Mouse (Mus musculus) mature B cell (primary cell): Measurements from ENCODE around the gene Shmt1.

Source experiments
- in situ Hi-C: fragments of 300-500 bp; cut with MboI; formaldehyde crosslinking; loops from 2 replicates; pipeline ENCODE4 v1.14.3; 2019

Shmt1 gene

DNA sequence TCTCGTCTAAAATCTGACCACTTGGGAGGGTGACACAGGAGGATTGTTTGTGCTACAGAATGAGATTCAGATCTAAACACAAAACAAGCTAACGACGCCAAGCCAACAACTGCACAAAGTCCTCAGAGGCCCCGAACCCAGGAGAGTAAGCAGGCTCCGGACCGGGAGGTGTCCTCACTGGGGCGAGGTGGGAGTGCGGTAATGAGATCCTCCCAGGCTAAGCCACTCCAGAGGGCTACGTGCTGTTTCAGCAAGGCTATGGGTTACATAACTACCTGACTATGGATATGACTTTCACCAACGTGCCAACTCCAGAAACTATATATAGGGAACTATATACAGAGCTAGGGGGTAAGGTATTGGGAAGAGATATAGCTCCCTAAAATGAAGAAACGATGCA, 15.2 kb downstream of the Shmt1 start:
- in situ Hi-C loops = no loop called here

DNA sequence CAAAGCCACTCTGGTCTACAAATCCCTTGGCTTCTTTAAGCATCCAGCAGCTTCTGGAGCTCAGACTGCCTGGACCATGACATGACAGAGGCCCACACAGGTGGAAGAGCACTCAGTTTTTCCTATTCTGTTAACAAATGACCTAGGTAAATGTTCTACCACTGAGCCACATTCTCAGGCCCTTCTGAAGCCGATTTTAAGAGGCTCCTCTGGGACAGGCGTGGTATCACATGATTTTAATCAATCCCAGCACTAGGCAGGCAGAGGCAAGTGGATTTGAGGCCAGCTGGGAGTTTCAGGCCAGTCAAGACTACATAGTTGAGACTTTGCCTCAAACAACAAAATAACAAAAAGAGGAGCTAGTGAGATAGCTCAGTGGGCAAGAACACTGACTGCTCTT, 21.0 kb downstream of the Shmt1 start:
- in situ Hi-C loops = no loop called here

DNA sequence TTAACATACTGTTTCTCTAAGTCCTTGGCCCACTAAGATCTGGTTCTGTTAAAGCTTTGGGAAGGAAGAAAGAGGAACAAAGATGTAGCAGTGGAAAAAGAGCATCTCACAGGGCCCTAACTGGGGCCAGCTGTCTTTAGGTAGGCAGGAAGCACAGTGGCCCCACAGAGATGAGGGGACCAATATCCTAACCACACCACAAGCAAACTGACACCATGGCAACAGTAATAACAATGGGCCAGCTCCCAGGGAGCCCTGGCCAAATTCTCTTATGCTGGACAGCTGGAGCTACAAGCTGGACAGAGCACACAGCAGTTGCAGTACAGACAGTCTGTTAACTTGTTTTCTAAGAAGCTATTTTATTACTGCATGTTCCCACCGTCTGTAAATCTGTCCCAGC, 23.9 kb downstream of the Shmt1 start:
- in situ Hi-C loops = no loop called here

DNA sequence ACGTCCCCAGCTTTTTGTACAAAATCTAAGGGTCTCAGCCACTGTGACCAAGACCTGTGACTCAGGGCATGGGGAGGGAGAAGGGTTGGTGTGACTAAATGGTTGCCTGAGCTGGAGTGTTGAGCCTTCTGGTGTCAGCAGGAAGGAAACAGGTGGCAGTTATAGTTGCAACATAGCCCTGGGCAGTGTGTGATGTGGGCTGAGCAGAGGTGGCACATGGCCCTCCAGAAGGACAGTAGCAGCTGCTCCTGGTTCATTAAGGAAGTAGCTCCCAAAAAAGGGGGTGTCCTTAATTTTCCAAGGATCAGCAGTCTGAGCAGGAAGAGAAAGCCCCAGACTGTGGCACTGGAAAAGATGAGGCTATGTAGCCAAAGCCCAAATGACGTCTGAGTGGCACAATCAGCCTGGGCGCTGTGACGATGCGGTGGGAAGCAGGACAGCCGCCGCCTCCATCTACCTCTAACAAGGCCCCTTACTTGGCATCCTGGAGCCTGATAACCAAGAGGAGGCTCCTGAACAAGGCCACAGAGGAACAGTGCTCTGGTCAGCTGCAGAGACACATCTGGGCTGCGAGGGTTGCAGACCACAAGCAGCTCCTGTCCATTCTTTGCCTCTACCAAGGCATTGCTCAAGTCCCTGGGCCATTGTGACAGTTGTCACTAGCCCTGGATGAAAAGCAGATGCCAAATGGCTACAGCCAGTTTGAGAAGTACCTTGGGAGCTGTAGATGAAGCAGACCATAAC, 27.2 kb downstream of the Shmt1 start:
- in situ Hi-C loops = no loop called here

DNA sequence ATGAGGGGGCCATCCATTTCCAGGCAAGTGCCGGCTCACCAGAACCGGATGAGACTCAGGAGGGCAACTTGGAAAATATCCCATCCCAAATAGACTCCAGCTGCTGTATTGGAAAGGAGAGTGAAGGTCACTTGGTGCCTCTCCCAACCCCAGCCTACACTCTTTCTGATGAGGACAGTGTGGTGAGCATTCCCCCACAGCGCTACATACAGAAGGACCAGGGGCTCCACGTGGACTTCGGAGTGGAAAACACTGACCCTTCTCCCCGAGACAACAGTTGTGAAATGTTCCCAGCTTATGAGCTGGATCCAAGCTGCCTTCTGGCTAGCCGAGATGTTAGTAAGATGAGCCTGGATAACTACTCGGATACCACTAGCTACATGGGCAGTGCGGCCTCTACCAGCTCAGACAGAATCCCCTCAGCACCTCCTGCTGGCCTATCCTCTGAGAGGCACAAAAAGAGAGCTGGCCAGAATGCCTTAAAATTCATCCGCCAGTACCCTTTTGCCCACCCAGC, 31.8 kb downstream of the Shmt1 start:
- in situ Hi-C loops = no loop called here

DNA sequence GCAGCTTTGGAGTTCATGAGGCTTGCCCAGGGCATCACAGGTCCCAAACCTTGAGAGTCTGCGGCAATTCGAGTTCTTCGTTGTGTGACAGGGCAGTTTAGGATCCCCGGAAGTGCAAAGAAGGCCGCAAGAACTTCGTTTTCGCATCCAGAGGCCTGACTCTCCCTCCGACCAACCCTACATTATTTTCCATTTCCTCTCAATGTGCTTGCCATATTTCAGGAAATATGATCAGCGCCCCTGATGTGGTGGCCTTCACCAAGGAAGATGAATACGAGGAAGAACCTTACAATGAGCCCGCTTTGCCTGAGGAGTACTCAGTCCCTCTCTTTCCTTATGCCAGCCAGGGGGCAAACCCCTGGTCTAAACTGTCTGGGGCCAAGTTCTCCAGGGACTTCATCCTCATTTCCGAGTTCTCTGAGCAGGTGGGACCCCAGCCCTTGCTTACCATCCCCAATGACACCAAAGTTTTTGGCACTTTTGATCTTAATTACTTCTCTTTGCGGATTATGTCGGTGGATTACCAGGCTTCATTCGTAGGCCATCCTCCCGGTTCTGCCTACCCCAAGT, 33.6 kb downstream of the Shmt1 start:
- in situ Hi-C loops = no loop called here

DNA sequence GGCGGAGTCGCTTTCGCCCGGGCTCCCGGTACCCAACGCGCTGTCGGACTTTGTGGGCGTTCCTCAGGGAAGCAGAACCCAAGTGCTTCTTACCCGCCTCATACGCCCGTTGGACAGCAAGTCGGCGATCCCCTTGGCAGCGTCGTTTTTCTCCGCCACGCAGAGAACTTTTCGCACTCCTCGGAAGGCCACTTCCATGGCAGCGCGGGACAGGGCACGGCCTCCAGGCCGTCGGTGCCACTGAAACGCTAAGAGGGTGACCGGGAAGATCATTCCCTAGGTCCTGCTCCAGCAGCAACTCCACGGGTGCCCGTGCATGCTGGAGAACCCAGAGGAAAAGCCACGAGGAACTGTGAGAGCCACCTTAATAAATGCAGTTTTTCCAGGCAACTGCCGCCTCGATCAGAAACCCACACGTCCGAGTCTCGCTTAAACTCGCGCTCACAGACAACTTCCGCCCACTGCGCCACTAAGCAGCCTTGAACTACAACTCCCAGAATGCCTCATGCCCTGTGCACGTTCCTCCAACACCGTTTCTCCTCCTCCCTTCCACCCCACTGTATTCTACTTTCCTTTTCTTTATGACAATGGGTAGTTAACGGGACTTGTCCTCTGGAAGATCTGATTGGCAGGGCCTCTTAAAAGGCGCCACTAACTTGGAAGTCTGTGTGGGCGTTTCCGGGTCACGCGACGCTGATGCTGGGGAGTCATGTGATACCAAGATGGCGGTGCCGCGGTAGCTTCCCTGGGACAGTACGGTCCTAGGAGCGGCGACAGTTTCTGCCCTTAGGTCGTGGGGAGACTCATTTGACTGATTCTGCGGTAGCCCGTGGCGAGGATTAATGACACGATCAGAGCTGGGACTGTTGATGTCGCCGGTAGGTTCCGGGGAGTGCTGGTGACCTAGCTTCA, 34.4 kb downstream of the Shmt1 start, which contains the start of the genes Top3a and Smcr8:
Top3a (minus strand) TSS at position 537 of the 912 bp plus-strand sequence.
Smcr8 (plus strand) TSS at position 696 of the 912 bp plus-strand sequence.
- in situ Hi-C loops = no loop called here

DNA sequence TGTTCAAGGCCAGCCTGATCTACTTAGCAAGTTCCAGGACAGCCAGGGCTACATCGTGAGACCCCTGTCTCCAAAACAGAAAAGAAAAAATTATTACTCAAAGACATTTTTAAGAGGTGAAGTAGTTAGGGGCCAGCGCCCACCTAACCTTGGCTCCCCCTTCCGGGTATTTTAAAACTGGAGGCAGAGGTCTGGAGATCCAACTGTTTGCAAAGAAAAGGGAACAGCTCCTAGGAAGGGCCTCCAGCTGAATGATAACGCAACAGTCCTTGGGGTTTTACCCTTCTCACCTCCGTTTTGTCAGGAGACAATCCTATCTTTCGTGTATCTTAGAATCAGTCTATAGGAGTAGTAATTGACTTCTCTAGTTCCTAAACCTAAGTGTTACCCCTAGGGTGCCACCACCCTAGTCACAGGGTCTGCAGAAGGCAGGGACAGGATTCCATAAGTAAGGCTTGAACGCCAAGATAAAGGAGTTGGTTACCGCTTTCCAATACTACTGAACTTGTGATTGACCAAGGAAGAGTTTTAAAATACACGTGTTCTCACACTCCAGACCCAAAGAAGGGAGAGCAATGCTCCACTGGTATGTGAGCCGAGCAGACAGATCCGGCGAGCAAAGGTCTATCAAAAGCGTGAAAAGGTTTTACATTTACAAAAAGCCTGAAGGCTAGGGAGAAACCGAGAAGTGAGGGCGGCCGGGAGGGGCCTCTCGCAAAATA, 35.2 kb downstream of the Shmt1 start:
- in situ Hi-C loops = no loop called here

DNA sequence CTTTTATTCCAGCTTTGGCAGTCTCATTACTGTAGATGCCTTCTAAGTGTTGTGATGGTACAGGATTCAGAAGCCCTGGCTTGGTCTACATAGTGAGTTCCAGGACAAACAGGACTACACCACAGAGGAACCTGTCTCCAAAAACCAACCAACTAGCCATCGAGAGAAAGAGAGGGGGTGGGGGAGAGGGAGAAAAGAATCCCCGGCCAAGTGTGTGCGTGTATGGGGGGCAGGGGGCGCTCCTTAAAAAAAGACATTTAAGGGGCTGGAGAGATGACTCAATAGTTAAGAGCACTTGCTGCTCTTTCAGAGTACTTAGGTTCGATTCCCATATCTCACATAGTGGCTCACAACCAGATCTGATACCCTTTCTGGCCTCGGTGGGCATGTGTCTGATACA, 35.9 kb downstream of the Shmt1 start:
- in situ Hi-C loops = no loop called here

DNA sequence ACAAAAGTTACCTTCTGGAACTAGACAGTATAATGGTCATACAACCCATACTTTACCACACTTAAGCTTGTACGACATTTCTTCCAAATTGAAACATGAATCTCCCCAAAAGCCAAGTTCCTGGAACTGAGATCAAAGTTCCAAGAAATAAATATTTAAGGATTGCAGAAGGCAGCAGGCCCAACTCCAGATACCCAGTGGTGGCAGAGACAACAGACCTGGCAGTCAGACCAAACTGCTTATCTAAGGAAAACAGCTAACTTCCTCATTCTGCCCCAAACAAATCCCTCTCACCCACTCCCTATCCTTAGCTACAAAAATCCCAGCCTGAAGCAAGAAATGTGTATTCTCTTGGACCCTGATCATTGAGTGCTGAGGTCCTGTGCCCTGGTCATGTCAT, 36.7 kb downstream of the Shmt1 start:
- in situ Hi-C loops = no loop called here

DNA sequence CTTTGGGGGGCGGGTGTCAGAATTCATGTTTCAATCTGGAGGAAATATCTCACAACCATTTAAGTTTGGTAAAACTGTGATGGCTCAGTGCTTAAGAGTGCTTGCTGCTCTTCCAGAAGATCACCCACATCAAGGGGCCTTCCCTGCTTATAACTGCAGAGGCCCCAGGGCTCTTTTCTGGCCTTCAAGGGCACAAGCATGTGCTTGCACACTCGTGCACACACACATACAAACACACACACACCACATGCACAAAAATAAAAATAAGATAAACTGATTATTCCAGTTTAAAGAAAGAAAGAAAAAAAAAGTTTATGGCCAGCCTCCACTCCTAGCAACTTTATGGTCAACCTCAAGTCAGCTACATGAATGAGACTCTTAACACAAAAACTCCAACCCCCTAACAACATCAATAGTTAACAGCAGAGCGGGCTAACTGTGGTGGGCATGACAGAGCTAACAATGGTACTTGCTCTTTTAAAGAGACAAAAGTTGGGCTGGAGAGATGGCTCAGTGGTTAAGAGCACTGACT, 37.3 kb downstream of the Shmt1 start:
- in situ Hi-C loops = no loop called here

DNA sequence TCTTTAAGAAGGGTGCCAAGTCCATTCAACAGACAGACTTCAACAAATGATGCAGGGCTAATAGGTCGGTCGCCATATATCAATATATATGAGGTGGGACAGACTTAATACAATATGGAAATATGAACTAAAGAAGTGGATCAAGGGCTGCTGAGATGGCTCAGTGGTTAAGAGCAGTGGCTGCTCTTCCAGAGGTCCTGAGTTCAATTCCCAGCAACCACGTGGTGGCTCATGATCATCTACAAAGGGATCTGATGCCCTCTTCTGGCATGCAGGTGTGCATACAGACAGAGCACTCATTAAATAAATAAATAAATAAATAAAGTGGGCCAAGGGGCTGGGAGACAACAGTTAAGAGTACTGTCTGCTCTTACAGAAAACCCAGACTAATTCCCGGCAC, 39.4 kb downstream of the Shmt1 start:
- in situ Hi-C loops = no loop called here

DNA sequence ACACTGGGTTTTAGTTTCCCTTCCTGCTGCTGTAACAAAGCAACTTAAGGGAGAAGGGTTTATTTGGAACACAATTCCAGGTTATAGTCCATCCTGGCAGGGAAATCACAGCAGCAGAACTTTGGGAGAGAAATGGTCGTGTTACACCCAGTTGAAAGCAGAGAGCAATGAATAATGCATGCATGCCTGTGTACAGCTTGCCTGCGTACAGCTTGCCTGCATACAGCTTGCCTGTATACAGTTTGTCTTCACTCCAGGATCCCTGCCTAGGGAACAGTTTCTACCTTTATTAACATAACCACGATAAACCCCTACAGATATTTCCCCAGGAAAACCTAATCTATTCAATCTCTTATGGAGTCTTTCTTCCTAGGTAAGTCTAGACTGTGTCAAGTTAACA, 40.7 kb downstream of the Shmt1 start:
- in situ Hi-C loops = no loop called here

DNA sequence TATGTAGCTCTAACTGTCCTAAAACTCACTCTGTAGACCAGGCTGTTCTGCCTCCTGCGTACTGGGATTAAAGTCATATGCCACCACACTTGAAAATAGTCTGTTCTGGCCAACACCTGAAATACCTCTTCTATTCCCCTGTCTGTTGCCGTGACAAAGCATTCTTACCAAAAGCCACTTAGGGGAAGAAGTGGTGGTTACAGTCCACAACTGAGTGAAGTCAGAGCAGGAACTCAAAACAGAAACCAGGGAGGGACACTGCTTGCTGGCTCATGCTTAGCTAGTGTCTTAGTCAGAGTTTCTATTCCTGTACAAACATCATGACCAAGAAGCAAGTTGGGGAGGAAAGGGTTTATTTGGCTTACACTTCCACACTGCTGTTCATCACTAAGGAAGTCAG, 42.2 kb downstream of the Shmt1 start:
- in situ Hi-C loops = no loop called here

DNA sequence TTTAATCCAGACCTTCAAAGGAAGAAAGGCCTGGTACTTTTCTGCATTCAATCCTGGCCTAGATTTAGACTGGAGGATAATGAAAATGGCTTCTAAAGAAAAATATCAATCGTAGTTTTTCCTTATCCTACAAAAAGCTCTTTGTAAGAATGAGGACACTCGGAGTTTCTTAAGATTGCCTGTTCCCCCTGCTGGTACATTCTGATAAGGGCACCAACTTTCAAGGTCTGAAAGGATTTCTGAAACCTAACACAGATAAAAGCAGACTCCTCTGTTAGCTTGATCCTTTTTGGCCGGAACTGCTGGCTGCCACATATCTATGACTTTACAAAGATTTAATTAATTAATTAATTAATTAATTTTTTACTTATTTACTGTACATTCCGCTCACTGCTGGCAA, 44.5 kb downstream of the Shmt1 start:
- in situ Hi-C loops = no loop called here

DNA sequence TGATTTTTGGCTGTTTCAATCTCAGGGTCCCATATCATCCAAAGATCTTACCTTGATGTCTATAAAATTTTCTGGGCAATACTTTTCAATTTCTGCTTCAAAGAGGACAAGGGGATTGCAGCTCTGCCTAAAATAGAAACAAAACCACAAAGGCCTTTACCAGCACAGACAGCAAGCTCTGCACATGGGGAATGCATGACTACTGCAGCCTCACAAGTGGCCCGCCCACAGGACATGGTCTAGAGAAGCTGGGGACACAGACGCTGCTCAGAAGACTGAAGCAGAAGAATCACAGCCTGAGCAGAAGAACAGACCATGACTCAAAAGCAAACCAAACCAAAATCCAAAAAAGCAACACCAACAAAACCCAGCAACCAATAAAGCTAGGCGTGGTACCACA, 49.8 kb downstream of the Shmt1 start:
- in situ Hi-C loops = no loop called here

DNA sequence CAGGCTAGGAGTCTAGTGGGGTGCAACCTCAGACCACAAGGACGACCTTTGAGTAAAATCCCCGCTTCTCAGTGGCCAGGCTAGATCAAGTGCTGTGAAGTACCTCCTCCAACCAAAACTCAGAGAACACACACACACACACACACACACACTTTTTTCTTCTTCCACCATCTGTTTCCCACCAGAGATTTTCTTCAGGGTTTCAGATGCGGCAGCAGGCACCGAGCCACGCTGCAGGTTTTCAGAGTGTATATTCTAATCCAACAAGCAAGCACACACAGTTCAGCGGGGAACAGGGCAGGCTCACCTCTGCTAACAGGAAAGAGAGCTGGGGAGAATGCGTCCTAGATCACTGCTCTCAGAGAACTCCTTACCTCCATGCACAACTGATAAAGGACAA, 55.9 kb downstream of the Shmt1 start:
- in situ Hi-C loops = no loop called here

DNA sequence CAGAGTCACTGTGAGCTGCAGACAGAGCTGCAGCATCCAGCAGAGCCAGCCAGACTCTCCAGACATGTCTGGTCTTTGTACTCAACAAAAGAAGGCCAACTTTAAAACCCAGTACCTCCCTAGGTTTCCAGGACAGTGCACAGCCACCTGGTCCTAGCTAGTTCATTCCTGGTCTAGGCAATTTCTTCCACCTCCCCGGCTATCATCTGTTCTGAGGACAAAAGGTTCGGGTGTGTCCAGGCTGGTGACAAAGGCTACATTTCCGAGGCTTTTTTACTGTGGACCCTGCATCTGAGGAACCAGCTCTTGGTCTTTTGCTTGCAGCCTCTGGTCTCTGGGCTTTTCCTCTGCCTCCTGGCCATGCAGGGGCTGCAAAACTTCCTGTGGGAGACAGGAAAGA, 71.2 kb downstream of the Shmt1 start:
- in situ Hi-C loops = no loop called here
